Mouse (Mus musculus) embryo, embryonic 10.5 days (tissue): ENCODE data around the gene Lman2.

Source experiments
- DNase-seq: peaks from one replicate; pipeline ENCODE4 v3.0.0-alpha.2; 2015; ENCODE audit warnings: low spot score

Lman2 gene

GRCm38 (mm10) chr13:55362453-55363060 lies at the start of gene Lman2:
Gene Lman2 (minus strand): TSS chr13:55362783.
- peak; percentile 99 for DNase-seq

GRCm38 (mm10) chr13:55411826-55412225 lies 49.2 kb upstream of the Lman2 start:
- no peak for DNase-seq

GRCm38 (mm10) chr13:55408546-55409120 lies 46.0 kb upstream of the Lman2 start:
- no peak for DNase-seq

GRCm38 (mm10) chr13:55407341-55407740 lies 44.8 kb upstream of the Lman2 start:
- DNase-seq = no peak

GRCm38 (mm10) chr13:55405783-55406390 lies 43.3 kb upstream of the Lman2 start:
- no peak for DNase-seq

- DNase-seq = peak; percentile 95
Measured at GRCm38 (mm10) chr13:55404853-55405782, 42.5 kb upstream of the Lman2 start.

DNA sequence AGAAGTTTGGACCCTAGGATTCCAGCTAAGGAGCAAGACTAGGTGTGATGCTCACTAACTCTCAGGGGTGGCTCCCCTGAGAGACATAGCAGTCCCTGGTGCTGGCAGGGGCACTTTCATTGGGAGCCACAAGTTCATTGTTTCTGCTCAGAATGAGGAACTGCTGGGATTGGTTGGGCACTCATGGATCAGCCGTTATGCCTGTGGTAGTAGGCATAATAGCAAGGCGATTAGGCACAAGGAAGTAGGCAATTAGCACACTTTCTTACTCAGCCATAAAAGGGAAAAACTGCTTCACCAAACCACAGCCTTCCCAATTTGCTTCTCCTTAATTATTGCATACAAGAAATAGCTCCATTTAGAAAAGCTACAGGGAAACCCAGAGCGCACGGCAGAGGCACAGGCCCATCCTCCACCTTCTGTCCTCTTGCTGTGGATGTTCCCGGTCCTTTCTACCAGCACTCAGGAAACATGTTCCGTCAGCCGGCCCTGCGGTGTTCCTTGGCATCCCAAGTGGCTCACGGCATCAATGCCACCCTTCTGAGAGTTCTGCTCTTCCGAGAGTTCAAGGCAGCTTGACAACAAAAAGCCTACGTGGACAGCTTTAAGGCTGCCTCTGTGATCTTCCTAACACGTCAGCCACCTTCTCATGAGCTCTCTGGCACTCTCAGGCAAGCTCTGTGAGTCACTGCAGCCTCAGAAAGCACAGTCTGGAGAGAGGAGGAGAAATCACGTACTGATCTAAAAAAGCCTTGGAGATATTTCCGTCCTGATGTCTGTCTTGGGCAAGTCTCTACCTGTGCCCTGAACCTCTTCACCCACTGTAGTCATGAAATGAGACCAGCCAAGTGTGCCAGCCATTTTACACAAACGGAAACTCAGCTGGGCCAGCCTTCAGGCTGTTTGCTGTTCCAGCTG lies 41.6 kb upstream of the Lman2 start:
- DNase-seq = no peak

- no peak for DNase-seq
Measured at GRCm38 (mm10) chr13:55403266-55403665, 40.7 kb upstream of the Lman2 start.

DNA sequence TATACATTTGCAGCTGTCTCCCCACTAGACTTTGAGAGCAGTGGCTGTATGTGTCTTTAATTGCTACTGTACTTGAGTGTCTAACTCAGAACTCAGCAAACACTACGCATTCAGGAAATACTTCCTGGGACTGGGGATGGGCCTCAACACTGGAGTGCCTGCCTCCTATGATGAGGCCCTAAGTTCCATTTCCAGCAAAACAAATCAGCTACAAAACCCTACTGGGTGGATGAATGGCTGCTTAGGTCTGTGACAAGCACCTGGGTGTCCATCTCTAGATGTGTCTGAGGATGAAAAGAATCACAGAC lies 37.4 kb upstream of the Lman2 start:
- DNase-seq = no peak

GRCm38 (mm10) chr13:55399300-55400038 lies 36.9 kb upstream of the Lman2 start:
- DNase-seq = no peak

DNA sequence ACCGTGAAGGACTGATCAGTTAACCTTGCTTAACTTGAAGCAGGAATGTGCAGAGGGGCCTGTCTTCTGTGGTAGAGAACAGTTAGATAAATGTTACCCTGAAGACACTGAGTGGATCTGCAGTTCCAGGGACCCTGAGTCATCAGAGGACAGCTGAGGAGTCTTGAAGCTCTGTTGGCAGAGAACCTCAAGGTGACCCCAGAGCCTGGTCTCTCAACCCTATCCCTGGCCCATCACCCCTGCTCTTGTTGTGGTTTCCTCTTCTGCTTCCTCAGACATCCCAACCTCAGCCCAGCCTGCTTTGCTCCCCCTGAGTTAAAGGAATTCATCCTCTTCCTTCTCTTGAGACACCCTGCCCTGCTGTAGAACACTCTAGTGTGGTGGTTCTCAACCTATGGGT lies 35.5 kb upstream of the Lman2 start, which contains the start of gene Slc34a1:
Slc34a1 (plus strand) TSS at position 100 of the 400 bp plus-strand sequence.
- no peak for DNase-seq

DNA sequence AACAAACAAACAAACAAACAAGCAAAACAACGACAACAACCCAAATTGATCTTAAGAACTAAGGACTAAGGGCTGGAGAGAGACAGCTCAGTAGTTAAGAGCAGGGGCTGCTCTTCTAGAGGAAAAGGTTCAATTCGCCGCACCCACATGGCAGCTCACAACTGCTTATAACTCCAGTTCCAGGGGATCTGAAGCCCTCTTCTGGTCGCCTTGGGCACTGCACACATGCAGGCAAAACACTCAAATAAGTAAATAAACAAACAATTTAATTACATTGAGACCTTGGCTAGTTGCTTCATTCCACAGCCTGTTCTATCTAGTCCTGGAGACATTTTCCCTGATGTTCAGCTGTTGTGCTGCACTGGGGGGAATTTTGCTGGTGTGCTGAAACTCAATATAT lies 30.4 kb upstream of the Lman2 start:
- DNase-seq = no peak

DNA sequence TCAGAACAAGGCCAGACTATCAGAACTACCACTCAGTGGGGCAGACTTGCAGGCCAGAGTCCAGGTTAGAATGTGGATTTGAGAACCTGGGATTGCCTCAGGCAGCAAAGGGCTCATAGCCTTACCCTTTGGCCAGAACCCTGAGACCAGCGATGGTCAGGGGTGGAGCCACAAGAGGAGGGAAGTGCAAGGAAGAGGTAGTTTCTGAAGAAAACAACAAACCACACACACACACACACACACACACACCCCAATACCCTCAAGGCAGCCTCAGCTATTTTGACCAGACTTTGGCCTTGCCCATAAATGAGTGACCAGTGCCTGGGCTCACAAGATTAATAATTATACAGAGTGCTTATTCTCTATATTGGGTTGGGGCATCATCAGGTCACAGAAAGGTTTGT lies 29.0 kb upstream of the Lman2 start:
- no peak for DNase-seq

DNA sequence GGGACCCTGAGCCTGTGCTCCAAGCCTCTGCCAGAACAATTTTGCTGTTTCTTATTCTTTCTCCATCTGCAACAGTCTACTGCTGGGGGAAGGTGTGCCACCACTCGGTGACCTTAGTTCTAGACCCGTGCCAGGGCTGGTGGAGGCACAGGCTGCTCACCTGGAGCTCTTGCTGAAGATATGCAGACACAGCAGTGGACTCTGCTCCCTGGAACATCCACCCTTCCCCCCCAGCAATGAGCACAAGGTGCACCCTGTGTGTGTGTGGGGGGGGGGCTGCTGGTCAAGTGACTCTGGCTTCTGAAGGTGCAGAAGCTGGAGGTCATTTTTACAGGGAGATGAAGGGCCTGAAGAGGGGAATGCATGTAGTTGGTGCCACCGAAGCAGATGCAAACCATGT lies 28.1 kb upstream of the Lman2 start:
- DNase-seq = no peak

DNA sequence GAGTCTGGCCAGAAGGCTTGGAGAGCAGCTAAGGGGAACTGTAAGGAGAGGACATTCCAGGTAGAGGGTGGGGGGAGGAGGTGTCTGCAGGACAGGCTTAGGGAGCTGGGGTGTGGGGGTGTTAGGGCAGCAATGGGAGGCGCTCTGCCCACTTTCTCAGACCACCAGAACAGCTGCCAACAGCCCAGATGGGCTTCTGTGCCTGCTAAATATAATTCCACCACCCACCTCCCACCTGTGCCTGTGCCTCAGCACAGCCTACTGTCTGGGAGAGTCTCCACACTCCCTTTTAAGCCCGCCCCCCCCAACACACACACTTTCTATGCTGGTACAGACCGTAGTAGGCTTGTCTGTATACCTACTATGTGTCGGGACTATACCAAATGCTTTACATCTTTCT lies 19.2 kb upstream of the Lman2 start:
- DNase-seq = no peak

DNA sequence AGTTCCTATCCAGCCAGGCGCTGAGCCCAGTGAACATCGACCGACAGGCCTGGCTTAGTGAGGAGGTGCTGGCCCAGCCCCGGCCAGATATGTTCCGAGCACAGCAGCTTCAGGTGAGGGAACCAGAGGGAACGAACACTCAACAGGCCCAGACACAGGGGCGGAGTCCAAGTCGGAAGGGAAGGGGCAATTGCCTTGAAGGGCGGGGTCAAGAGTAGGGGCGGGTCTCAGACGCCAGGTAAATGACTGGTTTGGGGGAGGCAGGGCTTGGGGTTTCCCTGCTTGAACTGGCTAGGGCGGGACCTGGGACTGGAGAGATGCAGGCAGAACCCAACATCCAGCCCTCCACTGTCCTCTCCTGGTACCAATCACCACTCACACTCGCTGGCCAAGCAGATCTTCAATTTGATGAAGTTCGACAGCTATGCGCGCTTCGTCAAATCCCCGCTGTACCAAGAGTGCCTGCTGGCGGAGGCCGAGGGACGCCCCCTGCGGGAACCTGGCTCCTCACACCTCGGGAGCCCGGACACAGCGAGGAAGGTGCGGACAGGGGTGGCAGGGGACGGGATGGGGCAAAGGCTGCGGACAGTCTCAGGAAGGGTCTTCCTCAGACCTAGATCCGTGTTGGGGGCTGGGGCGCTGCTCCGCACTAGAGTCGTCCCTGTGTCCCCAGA lies 16.5 kb upstream of the Lman2 start:
- DNase-seq = peak; percentile 10

DNA sequence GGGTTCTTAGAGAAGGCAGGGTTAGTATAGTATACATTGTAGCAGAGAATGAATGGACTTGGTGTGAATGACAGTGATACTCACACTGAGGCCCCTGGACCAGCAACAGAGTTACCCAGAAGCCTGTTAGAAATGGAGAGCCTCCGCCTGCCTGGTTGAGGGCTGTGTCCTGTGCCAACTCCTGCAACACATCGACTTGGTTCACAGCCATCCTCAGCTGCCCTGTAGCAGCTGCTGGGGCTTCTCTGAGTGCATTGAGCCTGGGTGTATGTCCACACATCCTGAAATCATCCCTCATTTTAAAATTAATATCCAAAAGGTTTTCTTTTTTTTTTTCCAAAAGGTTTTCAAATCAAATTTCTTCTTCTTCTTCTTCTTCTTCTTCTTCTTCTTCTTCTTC lies 13.3 kb upstream of the Lman2 start:
- no peak for DNase-seq

GRCm38 (mm10) chr13:55374206-55374924 lies 11.8 kb upstream of the Lman2 start:
- no peak for DNase-seq

DNA sequence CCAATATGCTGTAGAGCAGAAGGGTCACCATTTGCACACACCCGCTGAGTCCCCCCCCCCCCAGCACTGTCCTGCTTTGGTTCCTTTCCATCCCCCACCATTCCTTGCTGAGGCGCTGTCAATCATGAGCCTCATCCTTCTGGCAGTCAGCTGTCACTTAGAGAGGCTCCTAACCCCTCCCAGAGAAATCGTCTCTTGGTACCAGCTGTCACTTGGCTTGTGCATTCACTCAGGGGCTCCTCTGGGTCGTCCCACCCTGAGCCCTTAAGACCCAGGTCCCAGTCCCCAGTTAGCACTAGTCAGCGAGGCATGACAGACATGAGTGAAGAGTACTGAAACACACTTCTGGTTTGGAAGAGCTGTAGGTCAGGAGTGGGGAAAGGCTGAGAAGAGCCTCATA lies 9.2 kb upstream of the Lman2 start:
- no peak for DNase-seq
